Mouse (Mus musculus) T-helper 17 cell (primary cell): Measurements from ENCODE around the gene Tacc2.

Source experiments
- in situ Hi-C, 2 experiments: fragments of 300-600 bp; cut with MboI, MseI; formaldehyde crosslinking; loops; 1 replicate in 1 of 2; 2 replicates in 1 of 2; pipeline ENCODE4 v1.15.1; 2025; ENCODE audit warnings: high pct_unique_total_duplicates in 2 of 2

The Tacc2 gene

GRCm38 (mm10) chr7:130577388-130578003 is at the start of gene Tacc2:
TSS of gene Tacc2 (plus strand) at chr7:130577438.
- in situ Hi-C loops, result loop anchor here in 1 of 2 experiments (10.0 kb wide), 1 partner anchor 283 kb away; no protein-coding TSS in a partner anchor

GRCm38 (mm10) chr7:130531138-130531537 is 46.1 kb upstream of the Tacc2 start:
- in situ Hi-C loops, result loop anchor here (25.0 kb wide), 1 partner anchor 831 kb away; the partner anchor contains the start of genes 2310057M21Rik (in 2 of the 2) and Pstk (in 2 of the 2)

GRCm38 (mm10) chr7:130533316-130534260 is 43.6 kb upstream of the Tacc2 start:
- in situ Hi-C loops, result loop anchor here (25.0 kb wide), 1 partner anchor 829 kb away; the partner anchor contains the start of genes 2310057M21Rik (in 2 of the 2) and Pstk (in 2 of the 2)

GRCm38 (mm10) chr7:130535174-130535573 is 42.1 kb upstream of the Tacc2 start:
- in situ Hi-C loops, result loop anchor here (25.0 kb wide), 1 partner anchor 827 kb away; the partner anchor contains the start of genes 2310057M21Rik (in 2 of the 2) and Pstk (in 2 of the 2)

GRCm38 (mm10) chr7:130537068-130537467 is 40.2 kb upstream of the Tacc2 start:
- in situ Hi-C loops, result loop anchor here (25.0 kb wide), 1 partner anchor 825 kb away; the partner anchor contains the start of genes 2310057M21Rik (in 2 of the 2) and Pstk (in 2 of the 2)

- in situ Hi-C loops, result loop anchor here (10.0 to 25.0 kb wide), 2 partner anchors 325 to 822 kb away; partner anchors contain the start of genes 2310057M21Rik (in 2 of the 2), Pstk (in 2 of the 2) and Plekha1 (in 1 of the 2)
These were observed 37.1 kb upstream of the Tacc2 start for GRCm38 (mm10) chr7:130540176-130540575.

GRCm38 (mm10) chr7:130543181-130543580 is 34.1 kb upstream of the Tacc2 start:
- in situ Hi-C loops, result loop anchor here (10.0 to 25.0 kb wide), 2 partner anchors 322 to 819 kb away; partner anchors contain the start of genes 2310057M21Rik (in 2 of the 2), Pstk (in 2 of the 2) and Plekha1 (in 1 of the 2)

GRCm38 (mm10) chr7:130545401-130545800 is 31.8 kb upstream of the Tacc2 start:
- in situ Hi-C loops, result loop anchor here (5.0 to 25.0 kb wide), 3 partner anchors 92 to 817 kb away; partner anchors contain the start of genes 2310057M21Rik (in 2 of the 2), Pstk (in 2 of the 2) and Plekha1 (in 1 of the 2)

- in situ Hi-C loops, result loop anchor here (5.0 to 25.0 kb wide), 3 partner anchors 91 to 816 kb away; partner anchors contain the start of genes 2310057M21Rik (in 2 of the 2), Pstk (in 2 of the 2) and Plekha1 (in 1 of the 2)
These were observed 31.3 kb upstream of the Tacc2 start for GRCm38 (mm10) chr7:130545893-130546292.

- in situ Hi-C loops, result loop anchor here (5.0 to 25.0 kb wide), 3 partner anchors 91 to 816 kb away; partner anchors contain the start of genes 2310057M21Rik (in 2 of the 2), Pstk (in 2 of the 2) and Plekha1 (in 1 of the 2)
These were observed 30.8 kb upstream of the Tacc2 start for GRCm38 (mm10) chr7:130546421-130546790.

- in situ Hi-C loops, result loop anchor here (5.0 to 25.0 kb wide), 3 partner anchors 90 to 815 kb away; partner anchors contain the start of genes 2310057M21Rik (in 2 of the 2), Pstk (in 2 of the 2) and Plekha1 (in 1 of the 2)
These were observed 30.3 kb upstream of the Tacc2 start for GRCm38 (mm10) chr7:130546791-130547484.

GRCm38 (mm10) chr7:130547635-130548175 is 29.5 kb upstream of the Tacc2 start:
- in situ Hi-C loops, result loop anchor here (5.0 to 25.0 kb wide), 3 partner anchors 90 to 815 kb away; partner anchors contain the start of genes 2310057M21Rik (in 2 of the 2), Pstk (in 2 of the 2) and Plekha1 (in 1 of the 2)

GRCm38 (mm10) chr7:130552780-130553179 is 24.5 kb upstream of the Tacc2 start:
- in situ Hi-C loops, result no loop called here

- in situ Hi-C loops, result no loop called here
These were observed 23.9 kb upstream of the Tacc2 start for GRCm38 (mm10) chr7:130553321-130553720.

- in situ Hi-C loops, result no loop called here
These were observed 21.6 kb upstream of the Tacc2 start for GRCm38 (mm10) chr7:130555597-130555996.

- in situ Hi-C loops, result no loop called here
These were observed 18.6 kb upstream of the Tacc2 start for GRCm38 (mm10) chr7:130558592-130558991.

GRCm38 (mm10) chr7:130560933-130561332 is 16.3 kb upstream of the Tacc2 start:
- in situ Hi-C loops, result no loop called here

- in situ Hi-C loops, result no loop called here
These were observed 14.0 kb upstream of the Tacc2 start for GRCm38 (mm10) chr7:130563276-130563675.

- in situ Hi-C loops, result no loop called here
These were observed 13.4 kb upstream of the Tacc2 start for GRCm38 (mm10) chr7:130563880-130564279.

GRCm38 (mm10) chr7:130564596-130564995 is 12.6 kb upstream of the Tacc2 start:
- in situ Hi-C loops, result no loop called here
